Mouse (Mus musculus): ENCODE measurements around the gene Utp11.
A peak's percentile ranks its signal among the peaks of the same experiment; 100 is the strongest.

The Utp11 gene

GRCm38 (mm10) chr4:124704797-124705474, 11.5 kb upstream of the Utp11 start:
- DNase-seq (ENCODE audit: low read depth, low spot score) = no peak

GRCm38 (mm10) chr4:124703881-124704796, 10.7 kb upstream of the Utp11 start:
- no peak for DNase-seq (ENCODE audit: low read depth, low spot score)

GRCm38 (mm10) chr4:124703406-124703805, 10.0 kb upstream of the Utp11 start:
- no peak for DNase-seq (ENCODE audit: low read depth, low spot score)

- DNase-seq (ENCODE audit: low read depth, low spot score) = no peak
Observed at GRCm38 (mm10) chr4:124701916-124702315, 8.5 kb upstream of the Utp11 start.

- DNase-seq (ENCODE audit: low read depth, low spot score) = no peak
Observed at GRCm38 (mm10) chr4:124701052-124701845, 7.8 kb upstream of the Utp11 start.

- DNase-seq (ENCODE audit: low read depth, low spot score) = peak; percentile 31
Observed at GRCm38 (mm10) chr4:124700248-124700971, 7.0 kb upstream of the Utp11 start, which contains the start of gene Fhl3. TSS of gene Fhl3 (plus strand) at chr4:124700701.

GRCm38 (mm10) chr4:124699791-124700190, 6.4 kb upstream of the Utp11 start:
- no peak for DNase-seq (ENCODE audit: low read depth, low spot score)

- DNase-seq (ENCODE audit: low read depth, low spot score) = no peak
Observed at GRCm38 (mm10) chr4:124695786-124696516, 2.6 kb upstream of the Utp11 start.

- DNase-seq (ENCODE audit: low read depth, low spot score) = no peak
Observed at GRCm38 (mm10) chr4:124694572-124694971, 1.2 kb upstream of the Utp11 start.

- DNase-seq (ENCODE audit: low read depth, low spot score) = no peak
Observed at GRCm38 (mm10) chr4:124692416-124692861, 961 bp downstream of the Utp11 start.

- no peak for DNase-seq (ENCODE audit: low read depth, low spot score)
Observed at GRCm38 (mm10) chr4:124691455-124691854, 1.9 kb downstream of the Utp11 start.

- DNase-seq (ENCODE audit: low read depth, low spot score) = no peak
Observed at GRCm38 (mm10) chr4:124685897-124686402, 7.5 kb downstream of the Utp11 start.

- DNase-seq (ENCODE audit: low read depth, low spot score) = no peak
Observed at GRCm38 (mm10) chr4:124685453-124685852, 7.9 kb downstream of the Utp11 start.

- no peak for DNase-seq (ENCODE audit: low read depth, low spot score)
Observed at GRCm38 (mm10) chr4:124685004-124685403, 8.4 kb downstream of the Utp11 start.

GRCm38 (mm10) chr4:124683474-124683873, 9.9 kb downstream of the Utp11 start:
- DNase-seq (ENCODE audit: low read depth, low spot score) = no peak

- DNase-seq (ENCODE audit: low read depth, low spot score) = no peak
Observed at GRCm38 (mm10) chr4:124682270-124682669, 11.1 kb downstream of the Utp11 start.

- DNase-seq (ENCODE audit: low read depth, low spot score) = no peak
Observed at GRCm38 (mm10) chr4:124675958-124676357, 17.4 kb downstream of the Utp11 start.

- no peak for DNase-seq (ENCODE audit: low read depth, low spot score)
Observed at GRCm38 (mm10) chr4:124675037-124675436, 18.4 kb downstream of the Utp11 start.

- DNase-seq (ENCODE audit: low read depth, low spot score) = no peak
Observed at GRCm38 (mm10) chr4:124674334-124675032, 18.9 kb downstream of the Utp11 start.

Measured in retina, postnatal 7 days (tissue).